Mouse (Mus musculus): ENCODE measurements around the gene Svs1.

- TF ChIP-seq ZNF384 (IDR thresholded peaks at IDR 0.05; ENCODE audit: low read depth, low read length): no peak
- no peak for TF ChIP-seq HCFC1 (IDR thresholded peaks at IDR 0.05; ENCODE audit: borderline replicate concordance, insufficient read depth, low read length)
- TF ChIP-seq MAFK (IDR thresholded peaks at IDR 0.05; ENCODE audit: insufficient read depth, low read depth, low read length): no peak
- TF ChIP-seq ZC3H11A (IDR thresholded peaks at IDR 0.05; ENCODE audit: borderline replicate concordance, low read depth, low read length): no peak
These were observed 36.0 kb upstream of the Svs1 start for GRCm38 (mm10) chr6:48950676-48951075.
